Mouse (Mus musculus): ENCODE data around the gene Spp2. TPM values are rescaled to one million over a fixed set of nuclear protein-coding genes. Genes with fewer than 3 reads are reported as not detected.

Spp2 gene
- polyA plus RNA-seq (2017; shearing (Covaris generic)), result not detected

DNA sequence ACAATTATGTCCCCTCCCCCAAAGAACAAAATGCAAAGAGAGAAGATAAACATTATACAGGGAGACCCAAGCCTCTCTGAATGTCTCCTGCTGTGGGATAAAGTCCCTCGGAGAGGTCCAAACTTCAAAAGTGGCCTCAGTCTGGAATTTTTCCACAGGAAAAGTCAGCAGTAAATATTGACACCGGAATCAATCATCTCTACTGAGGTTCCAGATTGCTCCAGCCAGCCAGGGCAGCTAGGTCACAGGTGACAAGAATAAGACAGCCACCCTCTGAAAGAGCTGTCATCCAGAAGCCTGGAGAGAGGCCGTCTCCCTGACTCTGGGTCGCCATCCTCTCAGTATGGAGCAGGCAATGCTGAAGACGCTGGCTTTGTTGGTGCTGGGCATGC is at the start of gene Spp2:
Spp2 (plus strand) TSS at position 155 of the 392 bp plus-strand sequence.

Other genes starting within 250 kb of the Spp2 start
- not detected for gene Ugt1a5, start 240.9 kb upstream of the Spp2 start, polyA plus RNA-seq (2017; shearing (Covaris generic))
- gene Ugt1a2, start 206.4 kb upstream of the Spp2 start, polyA plus RNA-seq (2017; shearing (Covaris generic)), result not detected
- 0.61 TPM for gene Dnajb3, start 201.2 kb upstream of the Spp2 start, polyA plus RNA-seq (2017; shearing (Covaris generic))
- not detected for gene Ugt1a1, start 195.0 kb upstream of the Spp2 start, polyA plus RNA-seq (2017; shearing (Covaris generic))
- gene Mroh2a, start 180.0 kb upstream of the Spp2 start, polyA plus RNA-seq (2017; shearing (Covaris generic)), result 1.6 TPM
- gene Hjurp, start 129.3 kb upstream of the Spp2 start, polyA plus RNA-seq (2017; shearing (Covaris generic)), result 111 TPM
- not detected for gene Trpm8, start 129.3 kb upstream of the Spp2 start, polyA plus RNA-seq (2017; shearing (Covaris generic))
- gene Glrp1, start 103.1 kb downstream of the Spp2 start, polyA plus RNA-seq (2017; shearing (Covaris generic)), result not detected